ENCODE assay signal across 1 mouse cellular context in the genomic region with DNA sequence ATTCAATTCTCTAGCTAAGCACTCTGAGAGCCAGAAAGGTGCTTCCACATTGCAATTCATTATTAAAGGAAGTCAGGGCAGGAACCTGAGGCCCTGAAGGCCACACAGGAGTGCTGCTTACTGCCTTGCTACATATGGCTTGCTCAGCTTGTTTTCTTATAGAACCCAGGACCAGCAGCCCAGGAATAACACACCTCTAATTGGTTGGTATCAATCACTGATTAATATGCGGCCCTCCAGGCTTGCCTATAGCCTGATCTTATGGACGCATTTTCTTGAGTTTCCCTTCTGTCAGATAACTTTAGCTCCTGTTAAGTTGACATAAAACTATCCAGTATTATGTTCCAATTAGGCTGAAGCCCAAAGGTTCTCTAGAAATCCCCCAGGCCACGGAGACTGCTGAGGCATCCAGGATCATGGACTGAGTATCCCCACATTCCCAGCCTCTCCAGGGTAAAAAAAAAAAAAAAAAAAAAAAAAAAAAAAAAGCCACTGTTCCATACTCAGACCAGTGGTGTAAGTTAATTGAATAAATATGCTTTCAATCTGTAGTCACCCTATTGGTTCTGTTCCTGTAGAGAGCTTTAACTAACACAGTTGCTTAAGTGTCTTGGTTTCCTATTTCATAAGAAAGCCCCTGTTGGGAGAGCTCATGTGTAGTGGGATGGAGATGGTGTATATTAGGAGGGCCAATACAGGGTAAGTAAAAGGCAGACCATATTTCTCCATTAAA.
TF ChIP-seq lines count a peak whose summit lies in the region.

No protein-coding gene starts in this region.

TF ChIP-seq in ES-E14, 5 proteins besides CTCF, POLR2A, EP300 and RAD21 (continued from another document):
- TF ChIP-seq CHD2 (IDR thresholded peaks at IDR 0.05; ENCODE audit: low read depth, low read length) = no peak
